Mouse (Mus musculus): ENCODE data around the gene Supt16. TPM values are rescaled to one million over a fixed set of nuclear protein-coding genes. Genes with fewer than 3 reads are reported as not detected.
A peak's percentile ranks its signal among the peaks of the same experiment; 100 is the strongest.

Supt16 gene
- polyA plus RNA-seq, 1 experiment from 2014 or later, result 39.8 TPM

DNA sequence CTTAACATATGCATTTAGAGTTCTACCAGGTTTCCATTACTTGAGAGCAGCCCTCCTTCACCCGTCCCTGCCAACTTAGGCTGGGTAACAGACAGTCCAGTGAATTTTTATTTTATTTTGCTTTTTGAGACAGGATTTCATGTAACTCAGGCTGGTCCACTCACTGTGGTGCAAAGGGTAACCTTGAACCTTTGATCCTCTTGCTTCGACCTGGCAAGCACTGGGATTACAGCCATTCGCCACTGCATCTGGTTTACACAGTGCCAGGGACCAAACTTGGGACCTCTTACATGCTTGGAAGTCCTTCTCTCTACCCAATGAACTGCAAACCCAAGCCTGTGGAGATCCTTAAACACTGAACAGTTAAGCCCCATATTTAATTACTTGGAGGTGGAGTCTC, 72.6 kb downstream of the Supt16 start:
- H3K27ac ChIP-seq (ENCODE audit: low read length), result no peak overlapping the region
- no peak overlapping the region for H3K4me2 ChIP-seq (ENCODE audit: low read depth, low read length)
- WGBS, result 90% methylated on average over 3 of the region's 3 CpGs
- no peak overlapping the region for H3K4me3 ChIP-seq (replicated peaks; ENCODE audit: low read length)
- H3K36me3 ChIP-seq (ENCODE audit: control insufficient read depth, insufficient read depth, low read length), result no peaks in the 10 kb centered on the region
- 0 out of 2 replicates have a peak, but pooled peaks cover 3% of the 10 kb centered on the region for H3K4me1 ChIP-seq (ENCODE audit: control insufficient read depth, insufficient read depth, low read length)
- no peaks in the 10 kb centered on the region for H3K9me3 ChIP-seq (replicated peaks; ENCODE audit: control insufficient read depth, low read length)
- H3K27me3 ChIP-seq (ENCODE audit: control insufficient read depth, insufficient read depth, low read length), result no peaks in the 10 kb centered on the region
- H3K9ac ChIP-seq (ENCODE audit: low read length), result no peak overlapping the region
- ATAC-seq (ENCODE audit: insufficient read depth, low FRiP score), result no peak

GRCm38 (mm10) chr14:52123918-52124317, 73.3 kb downstream of the Supt16 start:
- no peak overlapping the region for H3K9ac ChIP-seq (ENCODE audit: low read length)
- H3K4me2 ChIP-seq (ENCODE audit: low read depth, low read length), result no peak overlapping the region
- no peak overlapping the region for H3K27ac ChIP-seq (ENCODE audit: low read length)
- H3K36me3 ChIP-seq (ENCODE audit: control insufficient read depth, insufficient read depth, low read length), result no peaks in the 10 kb centered on the region
- H3K27me3 ChIP-seq (ENCODE audit: control insufficient read depth, insufficient read depth, low read length), result no peaks in the 10 kb centered on the region
- no peaks in the 10 kb centered on the region for H3K9me3 ChIP-seq (replicated peaks; ENCODE audit: control insufficient read depth, low read length)
- H3K4me1 ChIP-seq (ENCODE audit: control insufficient read depth, insufficient read depth, low read length), result 0 out of 2 replicates have a peak, but pooled peaks cover 7% of the 10 kb centered on the region
- ATAC-seq (ENCODE audit: insufficient read depth, low FRiP score), result no peak
- H3K4me3 ChIP-seq (replicated peaks; ENCODE audit: low read length), result no peak overlapping the region
- 20% methylated on average over 4 of the region's 4 CpGs for WGBS

GRCm38 (mm10) chr14:52120169-52120568, 77.0 kb downstream of the Supt16 start:
- Histone ChIP-seq H3K4me2 (ENCODE audit: low read depth, low read length) (peak overlapping the region; percentile 93), H3K27ac (ENCODE audit: low read length) (peak overlapping the region; percentile 96; the same call in 1 of the 2 replicates), H3K27me3 (ENCODE audit: control insufficient read depth, insufficient read depth, low read length) (no peaks in the 10 kb centered on the region), H3K36me3 (ENCODE audit: control insufficient read depth, insufficient read depth, low read length) (no peaks in the 10 kb centered on the region), H3K4me3 (replicated peaks; ENCODE audit: low read length) (peak overlapping the region; percentile 58), H3K9me3 (replicated peaks; ENCODE audit: control insufficient read depth, low read length) (no peaks in the 10 kb centered on the region), H3K4me1 (ENCODE audit: control insufficient read depth, insufficient read depth, low read length) (0 out of 2 replicates have a peak, but pooled peaks cover 7% of the 10 kb centered on the region), H3K9ac (ENCODE audit: low read length) (no peak overlapping the region)
- no peak for ATAC-seq (ENCODE audit: insufficient read depth, low FRiP score)
- 45% methylated on average over 7 of the region's 7 CpGs for WGBS

DNA sequence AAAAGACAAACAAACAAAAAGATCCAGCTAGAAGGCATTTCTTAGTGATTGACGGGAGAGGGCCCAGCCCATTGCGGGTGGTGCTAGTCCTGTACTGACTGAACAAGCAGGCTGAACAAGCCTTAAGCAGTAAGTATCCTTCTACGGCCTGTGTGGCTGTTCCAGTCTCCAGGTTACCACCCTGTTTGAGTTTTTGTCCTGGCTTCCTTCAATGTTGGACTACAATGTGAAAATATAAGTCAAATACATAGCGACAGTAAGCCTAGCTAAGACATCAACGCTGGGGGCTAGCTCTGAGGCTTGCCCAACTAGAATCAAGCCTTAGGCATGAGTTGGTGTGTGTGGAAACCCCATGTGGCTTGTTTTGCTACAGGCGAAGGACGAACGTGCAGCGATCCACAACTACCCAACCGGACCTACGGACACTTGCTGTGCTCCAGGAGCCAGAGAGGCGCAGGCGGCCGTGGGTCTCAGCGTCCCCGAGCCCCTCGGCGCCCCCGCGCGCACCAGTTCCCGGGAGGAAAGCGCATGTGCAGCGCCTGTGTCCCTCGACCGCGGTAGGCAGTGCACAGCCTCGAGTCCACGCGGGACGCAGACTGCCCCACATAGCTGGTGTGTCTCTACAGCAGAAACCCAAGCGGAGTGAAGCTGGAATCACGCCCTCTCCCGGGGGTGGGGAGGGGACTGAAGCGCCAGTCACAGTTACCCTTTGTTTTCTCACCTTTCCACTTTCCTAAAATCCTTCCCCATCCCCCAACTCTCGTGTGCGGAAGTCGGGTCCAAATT, 78.2 kb downstream of the Supt16 start:
- H3K36me3 ChIP-seq (ENCODE audit: control insufficient read depth, insufficient read depth, low read length), result no peaks in the 10 kb centered on the region
- peak overlapping the region; percentile 84 for H3K9ac ChIP-seq (ENCODE audit: low read length)
- WGBS, result 1% methylated on average over 38 of the region's 38 CpGs
- H3K9me3 ChIP-seq (replicated peaks; ENCODE audit: control insufficient read depth, low read length), result no peaks in the 10 kb centered on the region
- 0 out of 2 replicates have a peak, but pooled peaks cover 7% of the 10 kb centered on the region for H3K4me1 ChIP-seq (ENCODE audit: control insufficient read depth, insufficient read depth, low read length)
- no peaks in the 10 kb centered on the region for H3K27me3 ChIP-seq (ENCODE audit: control insufficient read depth, insufficient read depth, low read length)
- H3K27ac ChIP-seq (ENCODE audit: low read length), result peak overlapping the region; percentile 96
- peak overlapping the region; percentile 93 for H3K4me2 ChIP-seq (ENCODE audit: low read depth, low read length)
- peak overlapping the region; percentile 58 for H3K4me3 ChIP-seq (replicated peaks; ENCODE audit: low read length)
- ATAC-seq (ENCODE audit: insufficient read depth, low FRiP score), result peak; percentile 90

DNA sequence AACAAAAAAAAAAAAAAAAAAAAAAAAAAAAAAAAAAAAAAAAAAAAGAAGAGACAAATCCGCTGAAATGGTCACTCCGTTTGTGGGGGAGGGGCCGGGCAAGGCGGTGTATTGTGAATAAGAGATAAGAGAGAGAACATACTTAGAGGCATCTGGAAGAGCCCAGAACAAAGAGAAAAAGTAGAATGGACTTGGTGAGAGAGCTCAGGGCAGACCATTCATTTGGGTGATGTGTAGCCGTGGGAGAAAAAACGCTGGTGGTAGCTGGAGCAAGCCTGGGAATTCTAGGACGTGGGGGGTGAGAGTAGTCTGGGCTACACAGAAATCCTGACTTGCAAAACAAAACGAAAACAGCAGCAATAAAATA, 78.8 kb downstream of the Supt16 start:
- Histone ChIP-seq H3K4me3 (replicated peaks; ENCODE audit: low read length) (peak overlapping the region; percentile 58), H3K9me3 (replicated peaks; ENCODE audit: control insufficient read depth, low read length) (no peaks in the 10 kb centered on the region), H3K27me3 (ENCODE audit: control insufficient read depth, insufficient read depth, low read length) (no peaks in the 10 kb centered on the region), H3K4me1 (ENCODE audit: control insufficient read depth, insufficient read depth, low read length) (0 out of 2 replicates have a peak, but pooled peaks cover 7% of the 10 kb centered on the region), H3K36me3 (ENCODE audit: control insufficient read depth, insufficient read depth, low read length) (no peaks in the 10 kb centered on the region), H3K27ac (ENCODE audit: low read length) (peak overlapping the region; percentile 96), H3K4me2 (ENCODE audit: low read depth, low read length) (peak overlapping the region; percentile 93), H3K9ac (ENCODE audit: low read length) (peak overlapping the region; percentile 84; the same call in 1 of the 2 replicates)
- 16% methylated on average over 8 of the region's 8 CpGs for WGBS
- ATAC-seq (ENCODE audit: insufficient read depth, low FRiP score), result 0 out of 2 replicates have a peak, but pooled peaks have one; percentile 4

- Histone ChIP-seq H3K27ac (ENCODE audit: low read length) (no peak overlapping the region), H3K36me3 (ENCODE audit: control insufficient read depth, insufficient read depth, low read length) (no peaks in the 10 kb centered on the region), H3K27me3 (ENCODE audit: control insufficient read depth, insufficient read depth, low read length) (no peaks in the 10 kb centered on the region), H3K9ac (ENCODE audit: low read length) (no peak overlapping the region), H3K9me3 (replicated peaks; ENCODE audit: control insufficient read depth, low read length) (no peaks in the 10 kb centered on the region), H3K4me2 (ENCODE audit: low read depth, low read length) (no peak overlapping the region), H3K4me1 (ENCODE audit: control insufficient read depth, insufficient read depth, low read length) (0 out of 2 replicates have a peak, but pooled peaks cover 7% of the 10 kb centered on the region), H3K4me3 (replicated peaks; ENCODE audit: low read length) (no peak overlapping the region)
- 94% methylated on average over 5 of the region's 5 CpGs for WGBS
- ATAC-seq (ENCODE audit: insufficient read depth, low FRiP score), result no peak
Measured at GRCm38 (mm10) chr14:52117241-52117640, 80.0 kb downstream of the Supt16 start.

DNA sequence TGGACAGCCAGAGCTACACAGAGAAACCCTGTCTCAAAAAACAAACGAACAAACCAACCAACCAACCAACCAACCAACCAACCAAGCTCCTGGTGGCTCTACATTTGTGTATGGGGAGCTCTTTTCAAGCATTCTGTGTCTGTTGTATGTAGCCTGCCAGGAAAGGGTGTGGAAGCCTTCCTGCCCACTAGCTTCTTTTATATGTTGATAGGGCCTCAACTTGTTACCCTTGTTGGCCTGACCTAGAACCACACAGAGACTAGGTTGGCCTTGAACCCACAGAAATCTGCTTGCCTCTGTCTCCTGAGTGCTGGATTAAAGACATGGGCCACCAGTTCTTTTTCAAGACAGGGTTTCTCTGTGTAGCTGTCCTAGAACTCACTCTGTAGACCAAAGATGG, 83.1 kb downstream of the Supt16 start:
- ATAC-seq (ENCODE audit: insufficient read depth, low FRiP score), result no peak
- no peak overlapping the region for H3K4me2 ChIP-seq (ENCODE audit: low read depth, low read length)
- 72% methylated on average over 1 of the region's 1 CpGs for WGBS

More for the DNA sequence above, 83.1 kb downstream of the Supt16 start:
- no peak overlapping the region for H3K9ac ChIP-seq (ENCODE audit: low read length)
- no peak overlapping the region for H3K4me3 ChIP-seq (replicated peaks; ENCODE audit: low read length)
- no peak overlapping the region for H3K27ac ChIP-seq (ENCODE audit: low read length)
- no peaks in the 10 kb centered on the region for H3K9me3 ChIP-seq (replicated peaks; ENCODE audit: control insufficient read depth, low read length)
- H3K36me3 ChIP-seq (ENCODE audit: control insufficient read depth, insufficient read depth, low read length), result no peaks in the 10 kb centered on the region
- H3K27me3 ChIP-seq (ENCODE audit: control insufficient read depth, insufficient read depth, low read length), result no peaks in the 10 kb centered on the region
- 0 out of 2 replicates have a peak, but pooled peaks cover 1% of the 10 kb centered on the region for H3K4me1 ChIP-seq (ENCODE audit: control insufficient read depth, insufficient read depth, low read length)

Other genes starting within 250 kb of the Supt16 start
- 81.9 and 92.6 TPM in 2 replicates for gene Arhgef40, start 212.7 kb downstream of the Supt16 start, polyA plus RNA-seq (2015; fragmentation: Nextera tagmentation; extraction: Ambion mirVana)
- 8.0 and 12.8 TPM in 2 replicates for gene Tmem253, start 181.8 kb downstream of the Supt16 start, polyA plus RNA-seq (2015; fragmentation: Nextera tagmentation; extraction: Ambion mirVana)
- gene Zfp219, start 176.7 kb downstream of the Supt16 start, polyA plus RNA-seq (2015; fragmentation: Nextera tagmentation; extraction: Ambion mirVana), result 23.1 and 24.4 TPM in 2 replicates
- not detected in 2 replicates for gene Olfr221, start 155.0 kb downstream of the Supt16 start, polyA plus RNA-seq (2015; fragmentation: Nextera tagmentation; extraction: Ambion mirVana)
- gene Hnrnpc, start 93.4 kb downstream of the Supt16 start, polyA plus RNA-seq (2015; fragmentation: Nextera tagmentation; extraction: Ambion mirVana), result 504 and 528 TPM in 2 replicates
- 50.0 and 51.5 TPM in 2 replicates for gene Rpgrip1, start 86.7 kb downstream of the Supt16 start, polyA plus RNA-seq (2015; fragmentation: Nextera tagmentation; extraction: Ambion mirVana)
- 27.9 and 31.8 TPM in 2 replicates for gene Chd8, start 60.4 kb upstream of the Supt16 start, polyA plus RNA-seq (2015; fragmentation: Nextera tagmentation; extraction: Ambion mirVana)
- 36.2 and 39.7 TPM in 2 replicates for gene Tox4, start 81.7 kb upstream of the Supt16 start, polyA plus RNA-seq (2015; fragmentation: Nextera tagmentation; extraction: Ambion mirVana)
- gene Rab2b, start 82.1 kb upstream of the Supt16 start, polyA plus RNA-seq (2015; fragmentation: Nextera tagmentation; extraction: Ambion mirVana), result 15.8 and 19.6 TPM in 2 replicates
- 38.8 and 41.8 TPM in 2 replicates for gene Mettl3, start 107.7 kb upstream of the Supt16 start, polyA plus RNA-seq (2015; fragmentation: Nextera tagmentation; extraction: Ambion mirVana)
- 8.8 and 9.3 TPM in 2 replicates for gene Sall2, start 131.3 kb upstream of the Supt16 start, polyA plus RNA-seq (2015; fragmentation: Nextera tagmentation; extraction: Ambion mirVana)
- not detected in 2 replicates for gene Olfr1513, start 159.0 kb upstream of the Supt16 start, polyA plus RNA-seq (2015; fragmentation: Nextera tagmentation; extraction: Ambion mirVana)
- not detected in 2 replicates for gene Olfr1512, start 181.8 kb upstream of the Supt16 start, polyA plus RNA-seq (2015; fragmentation: Nextera tagmentation; extraction: Ambion mirVana)
- gene Olfr1511, start 200.0 kb upstream of the Supt16 start, polyA plus RNA-seq (2015; fragmentation: Nextera tagmentation; extraction: Ambion mirVana), result not detected in 2 replicates
- gene Olfr1510, start 217.0 kb upstream of the Supt16 start, polyA plus RNA-seq (2015; fragmentation: Nextera tagmentation; extraction: Ambion mirVana), result 0.15 and 0.22 TPM in 2 replicates
- gene Olfr1509, start 245.6 kb upstream of the Supt16 start, polyA plus RNA-seq (2015; fragmentation: Nextera tagmentation; extraction: Ambion mirVana), result not detected in 2 replicates

Measured in stomach, embryonic 16.5 days (tissue).